Mouse (Mus musculus): Measurements from ENCODE around the gene Rps11. TPM values are rescaled to one million over a fixed set of nuclear protein-coding genes. Genes with fewer than 3 reads are reported as not detected.

Rps11 gene
- polyA plus RNA-seq, 1 experiment from 2014 or later = 1,305 TPM

DNA sequence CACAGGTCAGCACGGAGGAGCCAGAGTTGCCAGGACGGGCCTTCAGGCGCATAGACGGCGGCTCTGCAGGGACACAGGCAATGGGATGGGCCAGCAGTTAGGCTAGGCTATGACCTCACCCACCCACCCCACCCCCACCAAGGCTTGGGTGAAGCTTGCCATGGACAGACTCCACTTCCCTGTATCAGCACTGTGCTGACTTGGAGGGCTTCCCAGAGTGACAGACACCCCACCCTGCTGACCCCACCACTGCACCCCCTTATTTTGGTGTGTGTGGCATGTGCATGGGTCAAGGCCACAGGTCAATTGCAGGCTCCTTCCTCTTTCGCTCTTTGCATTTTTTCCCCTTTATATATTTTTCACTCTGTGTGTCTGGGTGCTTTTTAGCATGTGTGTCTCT, 28.9 kb downstream of the Rps11 start:
- Histone ChIP-seq H3K9me3 (replicated peaks; ENCODE audit: control insufficient read depth, low read length) (no peaks in the 10 kb centered on the region), H3K4me1 (ENCODE audit: control insufficient read depth, insufficient read depth, low read length) (peaks cover 11% of the 10 kb centered on the region; the same call in 1 of the 2 replicates), H3K27ac (ENCODE audit: low read depth, low read length) (no peak overlapping the region), H3K36me3 (ENCODE audit: control insufficient read depth, insufficient read depth, low read length) (no peaks in the 10 kb centered on the region), H3K27me3 (ENCODE audit: control insufficient read depth, insufficient read depth, low read length) (no peaks in the 10 kb centered on the region), H3K4me2 (no peak overlapping the region), H3K9ac (ENCODE audit: low read depth, low read length) (no peak overlapping the region), H3K4me3 (ENCODE audit: low read depth, low read length) (no peak overlapping the region)
- 70% methylated on average over 6 of the region's 6 CpGs for WGBS (ENCODE audit: insufficient replicate concordance)
- ATAC-seq (replicated peaks; ENCODE audit: insufficient number of reproducible peaks, low FRiP score, low TSS enrichment) = no peak

DNA sequence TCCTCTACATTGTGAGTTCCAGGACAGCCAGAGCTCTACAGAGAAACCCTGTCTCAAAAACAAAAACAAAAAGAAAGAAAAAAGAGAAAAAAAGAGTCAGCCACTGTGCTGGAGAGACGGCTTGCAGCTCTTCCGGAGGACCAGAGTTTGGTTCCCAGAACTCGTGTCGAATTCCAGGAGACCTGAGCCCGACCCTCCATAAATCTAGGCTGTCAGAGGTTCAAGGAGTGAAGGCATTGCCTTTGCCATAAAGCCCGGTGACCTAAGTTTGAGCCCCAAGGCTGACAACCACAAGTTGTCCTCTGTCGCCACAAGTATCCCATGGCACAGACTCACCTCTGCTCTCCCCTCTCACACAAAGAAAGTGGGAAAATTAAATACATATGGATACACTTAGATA, 30.1 kb downstream of the Rps11 start:
- Histone ChIP-seq H3K36me3 (ENCODE audit: control insufficient read depth, insufficient read depth, low read length) (no peaks in the 10 kb centered on the region; the same call in 1 of the 2 replicates), H3K9me3 (replicated peaks; ENCODE audit: control insufficient read depth, low read length) (no peaks in the 10 kb centered on the region), H3K27ac (ENCODE audit: low read depth, low read length) (no peak overlapping the region), H3K9ac (ENCODE audit: low read depth, low read length) (no peak overlapping the region), H3K4me3 (ENCODE audit: low read depth, low read length) (no peak overlapping the region), H3K4me2 (no peak overlapping the region), H3K27me3 (ENCODE audit: control insufficient read depth, insufficient read depth, low read length) (no peaks in the 10 kb centered on the region), H3K4me1 (ENCODE audit: control insufficient read depth, insufficient read depth, low read length) (peaks cover 12% of the 10 kb centered on the region; the same call in 1 of the 2 replicates)
- no peak for ATAC-seq (replicated peaks; ENCODE audit: insufficient number of reproducible peaks, low FRiP score, low TSS enrichment)
- WGBS (ENCODE audit: insufficient replicate concordance) = 56% methylated on average over 7 of the region's 7 CpGs

DNA sequence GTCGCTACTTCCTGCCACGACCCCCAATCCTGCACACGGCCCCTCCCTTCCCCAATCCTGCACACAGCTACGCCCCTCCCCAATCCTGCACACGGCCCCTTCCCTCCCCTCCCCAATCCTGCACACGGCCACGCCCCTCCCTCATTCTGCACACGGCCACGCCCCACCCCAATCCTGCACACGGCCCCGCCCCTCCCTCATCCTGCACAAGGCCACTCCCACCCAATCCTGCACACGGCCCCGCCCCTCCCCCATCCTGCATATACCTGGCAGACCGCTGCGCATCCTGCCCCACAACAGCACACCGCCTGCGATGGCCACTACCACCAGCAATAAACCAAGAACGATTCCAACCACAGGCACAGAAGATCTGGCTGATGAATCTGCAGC, 30.7 kb downstream of the Rps11 start:
- 35% methylated on average over 18 of the region's 18 CpGs for WGBS (ENCODE audit: insufficient replicate concordance)
- H3K4me3 ChIP-seq (ENCODE audit: low read depth, low read length) = no peak overlapping the region
- H3K27ac ChIP-seq (ENCODE audit: low read depth, low read length) = 0 out of 2 replicates have a peak overlapping the region, but pooled peaks have one; percentile 35
- H3K9ac ChIP-seq (ENCODE audit: low read depth, low read length) = no peak overlapping the region
- H3K4me2 ChIP-seq = no peak overlapping the region
- no peaks in the 10 kb centered on the region for H3K27me3 ChIP-seq (ENCODE audit: control insufficient read depth, insufficient read depth, low read length)
- peaks cover 4% of the 10 kb centered on the region for H3K36me3 ChIP-seq (ENCODE audit: control insufficient read depth, insufficient read depth, low read length)
- no peaks in the 10 kb centered on the region for H3K9me3 ChIP-seq (replicated peaks; ENCODE audit: control insufficient read depth, low read length)
- no peak for ATAC-seq (replicated peaks; ENCODE audit: insufficient number of reproducible peaks, low FRiP score, low TSS enrichment)
- peaks cover 12% of the 10 kb centered on the region; the same call in 1 of the 2 replicates for H3K4me1 ChIP-seq (ENCODE audit: control insufficient read depth, insufficient read depth, low read length)

DNA sequence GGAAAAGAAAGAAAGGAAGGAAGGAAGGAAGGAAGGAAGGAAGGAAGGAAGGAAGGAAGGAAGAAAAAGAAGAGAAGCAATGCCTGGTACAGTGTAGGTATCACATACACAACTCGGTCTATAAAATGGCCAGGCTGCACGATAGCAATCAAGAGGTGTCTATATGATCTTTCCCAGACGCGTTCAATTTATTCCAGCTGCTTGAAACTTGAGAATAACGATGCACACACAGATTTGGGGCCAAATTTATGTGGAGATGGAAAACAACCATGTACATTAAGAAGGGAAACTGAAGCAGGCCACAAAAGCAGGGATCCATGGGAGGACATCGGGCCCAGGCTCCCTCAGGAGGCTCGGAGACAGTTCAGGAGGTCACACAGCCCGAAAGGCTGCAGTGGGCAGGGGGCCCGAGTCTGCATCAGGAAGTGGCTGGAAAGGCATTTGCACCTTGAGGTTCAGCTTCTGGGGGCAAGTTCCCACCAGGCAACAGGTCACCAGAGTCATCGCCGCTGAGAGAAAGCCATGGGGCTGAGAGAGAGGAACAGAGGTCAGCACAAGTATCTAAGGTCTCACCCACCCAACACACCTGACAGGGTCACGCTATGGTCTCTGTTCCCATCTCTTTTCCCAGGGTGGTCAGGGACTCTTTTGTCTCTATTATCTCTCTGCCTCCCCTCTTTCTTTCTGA, 31.3 kb downstream of the Rps11 start:
- ATAC-seq (replicated peaks; ENCODE audit: insufficient number of reproducible peaks, low FRiP score, low TSS enrichment) = no peak
- Histone ChIP-seq H3K4me3 (ENCODE audit: low read depth, low read length) (no peak overlapping the region), H3K36me3 (ENCODE audit: control insufficient read depth, insufficient read depth, low read length) (peaks cover 9% of the 10 kb centered on the region), H3K4me2 (peak overlapping the region; percentile 22; the same call in 1 of the 2 replicates), H3K4me1 (ENCODE audit: control insufficient read depth, insufficient read depth, low read length) (peaks cover 12% of the 10 kb centered on the region; the same call in 1 of the 2 replicates), H3K27me3 (ENCODE audit: control insufficient read depth, insufficient read depth, low read length) (no peaks in the 10 kb centered on the region), H3K9me3 (replicated peaks; ENCODE audit: control insufficient read depth, low read length) (no peaks in the 10 kb centered on the region), H3K27ac (ENCODE audit: low read depth, low read length) (peak overlapping the region; percentile 35), H3K9ac (ENCODE audit: low read depth, low read length) (no peak overlapping the region)
- 62% methylated on average over 12 of the region's 12 CpGs for WGBS (ENCODE audit: insufficient replicate concordance)

DNA sequence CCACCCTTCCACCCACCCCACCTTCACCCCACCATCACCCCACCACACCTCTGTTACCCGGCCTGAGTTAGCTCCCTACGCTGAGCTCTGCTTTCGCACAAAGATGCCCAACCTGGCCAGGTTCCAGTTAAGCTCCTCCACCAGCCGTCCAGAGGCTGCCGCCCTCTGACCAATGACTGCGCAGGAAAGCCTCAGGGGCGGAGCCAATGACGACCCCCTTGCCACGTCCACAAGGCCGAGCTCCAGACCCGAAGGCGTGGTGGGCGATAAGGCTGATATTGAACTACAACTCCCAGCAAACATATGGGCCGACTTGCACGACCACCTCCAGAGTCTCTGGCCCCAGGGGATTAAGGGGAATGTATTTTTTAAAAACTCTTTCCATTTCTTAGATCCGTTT, 32.2 kb downstream of the Rps11 start, which contains the start of gene Rcn3:
Gene Rcn3, minus strand, starts transcription at position 174 of the 400 bp plus-strand sequence.
- peak within 1 kb of the TSS; percentile 86 for H3K9ac ChIP-seq (ENCODE audit: low read depth, low read length)
- H3K27ac ChIP-seq (ENCODE audit: low read depth, low read length) = peak within 1 kb of the TSS; percentile 88
- 0% methylated on average over 16 of the region's 16 CpGs for WGBS (ENCODE audit: insufficient replicate concordance)
- H3K4me1 ChIP-seq (ENCODE audit: control insufficient read depth, insufficient read depth, low read length) = peaks cover 12% of the 10 kb centered on the region; the same call in 1 of the 2 replicates
- H3K9me3 ChIP-seq (replicated peaks; ENCODE audit: control insufficient read depth, low read length) = no peaks in the 10 kb centered on the region
- peaks cover 18% of the 10 kb centered on the region for H3K36me3 ChIP-seq (ENCODE audit: control insufficient read depth, insufficient read depth, low read length)
- H3K4me3 ChIP-seq (ENCODE audit: low read depth, low read length) = peak within 1 kb of the TSS; percentile 66
- H3K4me2 ChIP-seq = peak within 1 kb of the TSS; percentile 86
- ATAC-seq (replicated peaks; ENCODE audit: insufficient number of reproducible peaks, low FRiP score, low TSS enrichment) = peak; percentile 91
- H3K27me3 ChIP-seq (ENCODE audit: control insufficient read depth, insufficient read depth, low read length) = no peaks in the 10 kb centered on the region

DNA sequence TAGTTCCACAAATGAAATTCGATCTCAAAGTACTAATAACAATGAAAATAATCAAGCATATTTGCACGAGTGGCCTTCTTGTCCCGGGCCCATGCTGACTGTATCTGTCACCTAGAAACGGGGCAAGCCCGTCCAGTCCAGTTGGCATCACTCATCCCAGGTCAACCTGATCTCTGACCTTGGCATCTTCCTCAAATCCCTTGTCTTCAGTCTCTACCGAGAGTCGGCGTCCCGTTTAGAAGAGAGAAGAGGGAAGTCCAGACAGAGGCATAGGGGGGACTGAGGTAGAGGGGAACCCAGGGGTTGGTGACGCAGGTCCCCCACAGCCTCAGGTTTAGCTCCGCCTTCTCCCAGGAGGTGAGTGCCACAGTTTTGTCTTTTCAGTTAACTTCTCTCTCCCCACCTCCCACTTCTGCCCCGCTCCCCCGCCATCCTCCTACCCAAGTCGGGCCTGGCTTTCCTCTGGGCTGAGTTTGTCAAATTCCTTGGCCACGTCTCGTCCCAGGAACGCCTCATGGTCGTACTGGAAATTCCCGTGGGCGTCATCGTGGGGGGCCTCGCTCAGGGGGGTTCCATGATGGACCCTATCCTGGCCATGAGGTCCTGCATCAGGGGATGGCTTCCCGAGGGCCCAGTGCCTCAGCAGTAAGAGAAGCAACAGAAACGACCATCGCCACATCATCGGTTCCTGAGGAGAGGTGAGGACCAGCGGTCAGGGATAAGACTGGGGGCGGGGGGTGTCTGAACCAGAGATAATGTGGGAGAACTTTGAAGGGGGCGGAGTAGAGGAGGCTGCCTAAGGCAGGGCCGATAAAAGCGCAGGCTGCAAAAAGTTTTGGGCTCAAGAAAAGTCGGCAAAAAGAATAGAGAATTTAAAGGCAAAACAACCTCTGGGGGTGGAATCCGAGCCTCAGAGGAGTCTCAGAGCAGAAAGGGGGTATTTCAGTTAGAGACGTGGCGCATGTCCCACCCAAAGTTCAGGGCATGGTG, 32.9 kb downstream of the Rps11 start:
- WGBS (ENCODE audit: insufficient replicate concordance) = 9% methylated on average over 35 of the region's 35 CpGs
- Histone ChIP-seq H3K9ac (ENCODE audit: low read depth, low read length) (peak overlapping the region; percentile 86), H3K27ac (ENCODE audit: low read depth, low read length) (peak overlapping the region; percentile 88), H3K4me3 (ENCODE audit: low read depth, low read length) (peak overlapping the region; percentile 66), H3K9me3 (replicated peaks; ENCODE audit: control insufficient read depth, low read length) (no peaks in the 10 kb centered on the region), H3K27me3 (ENCODE audit: control insufficient read depth, insufficient read depth, low read length) (no peaks in the 10 kb centered on the region), H3K4me2 (peak overlapping the region; percentile 86), H3K36me3 (ENCODE audit: control insufficient read depth, insufficient read depth, low read length) (peaks cover 25% of the 10 kb centered on the region), H3K4me1 (ENCODE audit: control insufficient read depth, insufficient read depth, low read length) (peaks cover 12% of the 10 kb centered on the region; the same call in 1 of the 2 replicates)
- ATAC-seq (replicated peaks; ENCODE audit: insufficient number of reproducible peaks, low FRiP score, low TSS enrichment) = peak; percentile 53

DNA sequence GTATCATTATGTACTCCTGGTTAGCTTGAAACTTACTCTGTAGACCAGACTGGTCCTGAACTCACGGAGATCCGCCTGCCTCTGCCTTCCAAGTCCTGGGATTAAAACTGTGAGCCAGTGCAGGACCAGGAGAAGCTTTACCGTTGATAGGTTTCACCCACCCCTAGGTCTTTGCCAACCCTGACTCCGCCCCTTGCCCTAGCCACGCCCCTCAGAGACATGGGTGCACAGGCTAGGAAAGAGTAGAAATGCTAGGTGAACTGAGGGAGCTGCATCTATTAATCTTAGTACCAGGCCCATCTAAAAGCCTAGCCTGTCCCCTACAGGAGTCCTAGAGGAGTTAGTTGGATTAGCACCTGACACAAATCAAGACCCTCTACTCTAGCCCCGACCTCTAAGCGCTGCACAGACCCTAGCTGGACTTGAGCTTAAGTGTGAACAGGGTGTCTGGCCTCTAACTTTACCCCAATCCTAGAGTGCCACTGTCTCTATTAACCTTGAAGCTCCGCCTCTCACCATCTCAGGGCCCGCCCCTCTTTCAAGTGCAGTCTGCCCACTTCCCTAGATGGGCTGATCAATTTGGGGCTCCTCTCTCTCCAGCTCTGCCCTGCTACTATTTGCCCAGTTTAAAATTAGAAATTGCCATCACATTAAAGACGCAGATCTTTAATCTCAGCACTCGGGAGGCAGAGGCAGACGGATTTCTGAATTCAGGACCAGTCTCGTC, 33.8 kb downstream of the Rps11 start:
- peak overlapping the region; percentile 86 for H3K4me2 ChIP-seq
- no peaks in the 10 kb centered on the region for H3K27me3 ChIP-seq (ENCODE audit: control insufficient read depth, insufficient read depth, low read length)
- ATAC-seq (replicated peaks; ENCODE audit: insufficient number of reproducible peaks, low FRiP score, low TSS enrichment) = no peak
- WGBS (ENCODE audit: insufficient replicate concordance) = 76% methylated on average over 13 of the region's 13 CpGs
- peak overlapping the region; percentile 66; the same call in 1 of the 2 replicates for H3K4me3 ChIP-seq (ENCODE audit: low read depth, low read length)
- peaks cover 32% of the 10 kb centered on the region for H3K36me3 ChIP-seq (ENCODE audit: control insufficient read depth, insufficient read depth, low read length)
- no peaks in the 10 kb centered on the region for H3K9me3 ChIP-seq (replicated peaks; ENCODE audit: control insufficient read depth, low read length)
- H3K27ac ChIP-seq (ENCODE audit: low read depth, low read length) = 0 out of 2 replicates have a peak overlapping the region, but pooled peaks have one; percentile 88
- H3K9ac ChIP-seq (ENCODE audit: low read depth, low read length) = peak overlapping the region; percentile 86; the same call in 1 of the 2 replicates
- H3K4me1 ChIP-seq (ENCODE audit: control insufficient read depth, insufficient read depth, low read length) = peaks cover 12% of the 10 kb centered on the region; the same call in 1 of the 2 replicates

DNA sequence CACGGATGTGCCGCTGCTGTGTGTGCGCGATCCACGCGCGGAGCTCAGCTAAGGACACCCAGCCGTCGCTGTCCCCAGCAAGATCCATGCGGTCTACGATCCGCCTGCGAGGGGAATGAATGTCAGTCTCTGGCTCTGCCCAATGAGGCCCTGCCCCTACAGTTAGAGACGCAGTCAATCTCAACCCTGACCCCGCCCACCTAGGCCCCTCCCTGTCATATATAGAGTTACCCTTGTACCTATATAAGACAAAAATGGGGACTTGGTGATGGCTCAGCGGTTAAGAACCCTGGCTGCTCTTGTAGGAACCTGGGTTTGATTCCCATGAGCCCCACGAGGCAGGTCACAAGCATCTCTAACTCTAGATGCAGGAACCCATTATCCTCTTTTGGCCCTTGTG, 35.6 kb downstream of the Rps11 start:
- no peaks in the 10 kb centered on the region for H3K9me3 ChIP-seq (replicated peaks; ENCODE audit: control insufficient read depth, low read length)
- peaks cover 39% of the 10 kb centered on the region for H3K36me3 ChIP-seq (ENCODE audit: control insufficient read depth, insufficient read depth, low read length)
- peaks cover 12% of the 10 kb centered on the region; the same call in 1 of the 2 replicates for H3K4me1 ChIP-seq (ENCODE audit: control insufficient read depth, insufficient read depth, low read length)
- no peak overlapping the region for H3K9ac ChIP-seq (ENCODE audit: low read depth, low read length)
- H3K27me3 ChIP-seq (ENCODE audit: control insufficient read depth, insufficient read depth, low read length) = no peaks in the 10 kb centered on the region
- ATAC-seq (replicated peaks; ENCODE audit: insufficient number of reproducible peaks, low FRiP score, low TSS enrichment) = no peak
- WGBS (ENCODE audit: insufficient replicate concordance) = 85% methylated on average over 17 of the region's 17 CpGs
- no peak overlapping the region for H3K4me3 ChIP-seq (ENCODE audit: low read depth, low read length)
- no peak overlapping the region for H3K27ac ChIP-seq (ENCODE audit: low read depth, low read length)
- no peak overlapping the region for H3K4me2 ChIP-seq

All from heart, embryonic 11.5 days (tissue).